Mouse (Mus musculus) kidney, adult 9 months (tissue): ENCODE results near the gene Map7d1.

Experiments
- DNase-seq: peaks from one replicate; pipeline ENCODE4 v3.0.0; 2022

Map7d1 gene

DNA sequence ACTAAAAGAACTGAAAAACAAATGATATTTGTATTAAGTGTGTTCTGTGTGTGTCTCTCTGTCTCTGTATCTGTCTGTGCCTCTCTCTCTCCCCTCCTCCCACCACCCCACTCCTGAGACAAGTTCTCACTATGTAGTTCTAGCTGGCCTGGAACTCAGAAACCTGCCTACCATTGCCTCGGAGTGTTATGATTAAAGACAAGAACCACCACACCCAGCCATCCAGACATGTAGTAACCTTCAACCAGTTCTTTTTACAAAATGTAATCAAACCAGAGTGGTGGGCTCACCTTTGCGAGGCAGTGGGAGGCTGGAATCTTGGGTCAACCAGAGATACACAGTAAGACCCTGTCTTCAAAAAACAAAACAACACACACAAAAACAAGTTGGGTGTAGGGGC, 55.5 kb downstream of the Map7d1 start:
- no peak for DNase-seq

DNA sequence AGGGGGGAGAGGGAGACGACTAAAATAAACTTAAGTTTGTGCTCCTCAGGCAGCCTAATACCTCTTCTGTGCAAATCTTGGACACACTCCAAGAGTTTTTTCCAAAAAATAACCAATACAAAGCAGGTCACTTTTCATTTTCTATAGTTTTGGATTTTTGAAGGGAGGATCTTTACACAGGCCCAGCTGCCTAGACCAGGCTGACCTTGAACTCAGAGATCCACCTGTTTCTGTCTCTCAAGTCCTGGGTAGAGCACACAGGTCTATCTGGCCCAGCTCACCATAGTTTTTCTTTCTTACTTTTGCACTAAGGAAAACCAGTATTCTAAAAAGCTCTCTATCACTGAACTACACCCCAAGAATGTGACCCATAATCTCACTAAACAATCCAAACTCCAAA, 56.1 kb downstream of the Map7d1 start:
- DNase-seq, result no peak

DNA sequence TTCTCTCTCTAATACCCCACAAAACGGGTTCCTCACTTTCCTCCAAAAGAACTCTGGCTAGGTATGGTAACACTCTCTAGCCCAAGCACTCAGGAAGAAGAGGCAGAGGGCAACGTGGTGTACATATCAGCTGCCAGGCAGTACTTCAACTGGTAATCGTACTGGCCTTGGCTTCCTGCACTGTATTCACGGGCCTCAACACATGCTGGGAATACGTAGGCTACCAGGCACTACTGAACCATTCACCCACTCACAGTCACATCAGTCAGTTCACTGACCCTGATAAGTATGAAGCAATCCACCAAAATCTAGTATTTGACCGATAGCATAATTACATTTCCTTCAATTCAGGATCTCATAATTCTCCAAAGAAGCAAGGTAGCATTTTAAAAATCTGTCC, 56.6 kb downstream of the Map7d1 start:
- no peak for DNase-seq

DNA sequence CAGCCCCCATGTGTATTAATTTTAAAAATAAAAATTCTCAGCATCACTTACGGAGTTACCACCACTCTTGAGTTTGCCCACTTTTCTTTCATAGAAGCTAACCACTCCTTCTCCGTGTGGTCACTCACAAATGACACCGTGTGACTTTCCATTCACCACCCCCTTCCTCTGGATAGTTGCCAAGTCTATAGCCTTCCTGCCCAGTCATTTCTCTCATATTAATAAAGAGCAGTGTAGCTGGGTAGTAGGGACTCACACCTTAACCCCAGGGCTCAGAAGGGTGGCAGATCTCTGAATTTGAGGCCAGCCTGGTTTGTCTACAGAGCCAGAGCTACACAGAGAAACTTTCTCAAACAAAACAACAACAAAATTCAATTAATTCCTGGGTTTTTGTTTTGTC, 58.7 kb downstream of the Map7d1 start:
- DNase-seq, result peak; percentile 50

DNA sequence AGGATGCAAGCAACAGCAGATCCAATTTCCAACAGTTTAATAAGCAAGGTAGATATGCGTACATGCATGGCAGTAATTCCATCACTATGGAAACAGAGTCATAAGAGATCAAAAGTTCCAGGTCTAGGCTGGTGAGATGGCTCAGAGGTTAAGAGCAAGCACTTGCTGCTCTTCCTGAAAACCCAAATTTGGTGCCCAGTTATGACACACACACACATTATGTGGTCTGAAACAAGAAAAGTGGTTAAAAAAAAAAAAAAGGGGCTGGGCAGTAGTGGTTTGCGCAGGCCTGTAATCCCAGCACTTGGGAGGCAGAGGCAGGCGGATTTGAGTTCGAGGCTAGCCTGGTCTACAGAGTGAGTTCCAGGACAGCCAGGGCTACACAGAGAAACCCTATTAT, 61.2 kb downstream of the Map7d1 start:
- DNase-seq, result no peak

DNA sequence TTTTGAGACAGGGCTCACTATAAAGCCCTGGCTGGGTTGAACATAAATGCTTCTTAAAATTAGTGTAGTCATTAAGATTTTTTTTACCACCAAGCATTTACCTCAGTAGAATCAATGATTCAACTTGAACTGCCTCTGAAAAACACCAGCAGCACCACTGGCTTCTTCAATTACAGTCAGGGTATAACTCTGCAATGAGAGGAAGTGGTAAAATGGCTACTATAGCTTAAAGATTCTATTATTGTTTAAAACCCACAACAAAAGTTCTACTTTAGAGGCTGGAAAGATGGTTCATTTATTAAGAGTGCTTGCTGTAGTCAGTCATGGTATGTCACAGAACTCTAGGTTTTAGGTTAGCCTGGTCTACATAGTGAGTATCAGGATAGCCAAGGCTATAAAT, 61.9 kb downstream of the Map7d1 start:
- DNase-seq, result no peak

DNA sequence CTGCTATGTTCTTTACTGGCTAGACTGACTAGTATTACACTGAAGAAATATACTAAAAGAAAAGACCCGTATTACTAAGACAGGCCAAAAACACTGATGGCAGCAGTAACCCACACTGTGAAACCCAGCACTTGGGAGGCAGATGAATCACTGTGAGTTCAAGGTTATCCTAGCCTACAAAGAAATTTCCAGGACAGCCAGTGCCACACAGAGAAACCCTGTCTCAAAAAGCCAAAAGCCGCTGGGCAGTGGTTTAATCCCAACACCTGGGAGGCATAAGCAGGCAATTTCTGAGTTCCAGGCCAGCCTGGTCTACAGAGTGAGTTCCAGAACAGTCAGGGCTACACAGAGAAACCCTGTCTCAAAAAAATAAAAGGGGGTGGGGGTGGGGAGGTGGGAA, 65.5 kb downstream of the Map7d1 start:
- DNase-seq, result no peak

DNA sequence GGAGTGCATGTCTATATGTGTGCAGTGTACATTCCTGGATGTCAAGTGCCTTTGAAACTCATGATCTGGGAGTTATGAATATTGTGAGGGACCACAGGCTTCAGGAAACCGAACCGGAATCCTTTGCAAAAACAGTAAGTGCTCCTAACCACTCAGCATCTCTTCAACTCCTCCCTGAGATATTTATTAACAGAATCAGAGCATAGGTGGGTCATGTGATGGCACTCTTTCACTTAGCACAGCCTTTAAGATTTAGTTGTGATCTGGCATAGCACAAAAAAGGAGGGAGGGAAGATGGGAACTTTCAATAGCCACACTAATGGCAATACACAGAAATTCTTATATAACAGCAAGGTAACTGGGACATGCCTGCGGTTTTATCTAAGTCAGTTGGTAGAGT, 69.0 kb downstream of the Map7d1 start:
- no peak for DNase-seq

DNA sequence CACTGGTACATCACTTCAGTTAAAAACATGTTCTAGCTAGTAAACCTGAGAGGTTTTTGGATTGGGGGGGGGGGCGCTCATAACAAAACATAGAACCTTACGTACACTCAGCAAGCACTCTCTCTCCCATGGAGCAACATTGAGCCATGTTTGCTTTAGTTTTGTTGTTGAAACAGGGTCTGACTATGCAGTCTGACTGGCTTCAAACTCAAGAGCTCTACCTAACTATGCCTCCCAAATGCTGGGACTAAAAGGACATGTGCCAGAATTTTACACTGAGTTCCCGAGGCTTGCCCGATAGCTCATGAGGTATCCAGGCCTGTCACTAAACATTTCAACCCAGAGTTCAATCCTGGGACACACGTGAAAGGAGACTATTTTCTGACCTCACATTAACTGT, 73.1 kb downstream of the Map7d1 start:
- no peak for DNase-seq
